Mouse (Mus musculus) hindbrain, embryonic 10.5 days (tissue): Measurements from ENCODE around the gene Ankrd35. TPM values are rescaled to one million over a fixed set of nuclear protein-coding genes. Genes with fewer than 3 reads are reported as not detected.
A peak's percentile ranks its signal among the peaks of the same experiment; 100 is the strongest.
"Not testable (repeated sequence)": the region's sequence is repeated elsewhere in the genome, so short reads cannot be mapped to it uniquely, and the experiment has no call there.

ENCODE experiments used
- DNase-seq: peaks from one replicate; pipeline ENCODE4 v3.0.0-alpha.2; 2017; ENCODE audit warnings: low spot score
- H3K27ac ChIP-seq: fragments of 300-500 bp; sonication (generic); 2 replicates; pipeline ENCODE4 v1.5.1; 2016; ENCODE audit warnings: mild to moderate bottlenecking, moderate library complexity
- H3K27me3 ChIP-seq: fragments of 300-500 bp; sonication (generic); 2 replicates; pipeline ENCODE4 v1.6.1; 2016; ENCODE audit warnings: mild to moderate bottlenecking; ENCODE audit not compliant: poor library complexity, insufficient read depth, severe bottlenecking
- H3K36me3 ChIP-seq: fragments of 300-500 bp; sonication (generic); 2 replicates; pipeline ENCODE4 v1.6.1; 2016; ENCODE audit warnings: mild to moderate bottlenecking, moderate library complexity
- H3K4me1 ChIP-seq: fragments of 300-500 bp; sonication (generic); replicated peaks from 2 replicates; pipeline ENCODE4 v1.6.1; 2016; ENCODE audit warnings: mild to moderate bottlenecking
- H3K4me3 ChIP-seq: fragments of 300-500 bp; sonication (generic); 2 replicates; pipeline ENCODE4 v1.5.1; 2016; ENCODE audit warnings: mild to moderate bottlenecking, moderate library complexity
- H3K9me3 ChIP-seq: fragments of 300-500 bp; sonication (generic); 2 replicates; pipeline ENCODE4 v1.6.1; 2016; ENCODE audit warnings: mild to moderate bottlenecking, moderate library complexity
- WGBS: fragments of 180-500 bp; shearing (Covaris S2); methylation state at CpG from one replicate; pipeline ENCODE4 v1.1.7; 2016; 5-methylcytosine and 5-hydroxymethylcytosine counted together
- polyA plus RNA-seq: library from polyadenylated mRNA; unstranded; fragments of >200 nt; fragmentation: Nextera tagmentation; extraction: Ambion mirVana; gene quantifications from 2 replicates; pipeline ENCODE4 v1.2.1, GENCODE M21; 2016

Ankrd35 gene
- polyA plus RNA-seq, 1 experiment from 2014 or later = 0.10 TPM

- Histone ChIP-seq H3K9me3 (no peaks in the 10 kb centered on the region), H3K4me3 (peak within 1 kb of the TSS; percentile 87), H3K4me1 (peaks cover 35% of the 10 kb centered on the region), H3K27me3 (no peaks in the 10 kb centered on the region), H3K36me3 (peaks cover 28% of the 10 kb centered on the region), H3K27ac (peak within 1 kb of the TSS; percentile 94)
- peak; percentile 95 for DNase-seq
- under 1% methylated on average over 52 of the region's 52 CpGs for WGBS
Measured at GRCm38 (mm10) chr3:96727343-96727827, 57.5 kb downstream of the Ankrd35 start, which contains the start of the genes Polr3c and Rnf115. Gene Polr3c, minus strand, starts transcription at chr3:96727628. Gene Rnf115, plus strand, starts transcription at chr3:96727664.

- peaks cover 23% of the 10 kb centered on the region for H3K36me3 ChIP-seq
- peaks cover 35% of the 10 kb centered on the region for H3K4me1 ChIP-seq
- DNase-seq = no peak
- no peaks in the 10 kb centered on the region for H3K27me3 ChIP-seq
- H3K4me3 ChIP-seq = peak overlapping the region; percentile 87
- peak overlapping the region; percentile 94 for H3K27ac ChIP-seq
- under 1% methylated on average over 42 of the region's 42 CpGs for WGBS
- no peaks in the 10 kb centered on the region for H3K9me3 ChIP-seq
Measured at GRCm38 (mm10) chr3:96727828-96728633, 58.1 kb downstream of the Ankrd35 start.

GRCm38 (mm10) chr3:96728634-96729402, 58.9 kb downstream of the Ankrd35 start:
- Histone ChIP-seq H3K36me3 (peaks cover 15% of the 10 kb centered on the region), H3K4me3 (peak overlapping the region; percentile 87), H3K9me3 (no peaks in the 10 kb centered on the region), H3K27ac (no peak overlapping the region), H3K27me3 (no peaks in the 10 kb centered on the region), H3K4me1 (peaks cover 35% of the 10 kb centered on the region)
- no peak for DNase-seq
- WGBS = 58% methylated on average over 7 of the region's 7 CpGs

- Histone ChIP-seq H3K9me3 (no peaks in the 10 kb centered on the region), H3K27me3 (no peaks in the 10 kb centered on the region), H3K27ac (no peak overlapping the region), H3K4me3 (no peak overlapping the region), H3K36me3 (peaks cover 10% of the 10 kb centered on the region; the same call in 1 of the 2 replicates), H3K4me1 (peaks cover 35% of the 10 kb centered on the region)
- DNase-seq = no peak
- WGBS = 76% methylated on average over 3 of the region's 3 CpGs
Measured at GRCm38 (mm10) chr3:96729403-96729784, 59.5 kb downstream of the Ankrd35 start.

GRCm38 (mm10) chr3:96730785-96731184, 60.9 kb downstream of the Ankrd35 start:
- H3K9me3 ChIP-seq = no peaks in the 10 kb centered on the region
- peaks cover 37% of the 10 kb centered on the region for H3K4me1 ChIP-seq
- WGBS = 78% methylated on average over 5 of the region's 5 CpGs
- DNase-seq = no peak
- no peak overlapping the region for H3K4me3 ChIP-seq
- no peaks in the 10 kb centered on the region for H3K27me3 ChIP-seq
- H3K27ac ChIP-seq = no peak overlapping the region
- 0 out of 2 replicates have a peak, but pooled peaks cover 2% of the 10 kb centered on the region for H3K36me3 ChIP-seq

- no peaks in the 10 kb centered on the region for H3K9me3 ChIP-seq
- H3K4me3 ChIP-seq = no peak overlapping the region
- H3K27me3 ChIP-seq = no peaks in the 10 kb centered on the region
- no peak for DNase-seq
- H3K36me3 ChIP-seq = 0 out of 2 replicates have a peak, but pooled peaks cover 2% of the 10 kb centered on the region
- WGBS = 100% methylated on average over 1 of the region's 1 CpGs
- peaks cover 17% of the 10 kb centered on the region for H3K4me1 ChIP-seq
- no peak overlapping the region for H3K27ac ChIP-seq
Measured at GRCm38 (mm10) chr3:96733984-96734383, 64.1 kb downstream of the Ankrd35 start.

- no peak overlapping the region for H3K27ac ChIP-seq
- DNase-seq = no peak
- peaks cover 10% of the 10 kb centered on the region; the same call in 1 of the 2 replicates for H3K4me1 ChIP-seq
- H3K4me3 ChIP-seq = no peak overlapping the region
- H3K27me3 ChIP-seq = no peaks in the 10 kb centered on the region
- 0 out of 2 replicates have a peak, but pooled peaks cover 2% of the 10 kb centered on the region for H3K36me3 ChIP-seq
- WGBS = 86% methylated on average over 2 of the region's 2 CpGs
- no peaks in the 10 kb centered on the region for H3K9me3 ChIP-seq
Measured at GRCm38 (mm10) chr3:96735200-96735599, 65.3 kb downstream of the Ankrd35 start.

- Histone ChIP-seq H3K4me3 (no peak overlapping the region), H3K9me3 (no peaks in the 10 kb centered on the region), H3K27me3 (no peaks in the 10 kb centered on the region), H3K4me1 (0 out of 2 replicates have a peak, but pooled peaks cover 2% of the 10 kb centered on the region), H3K27ac (no peak overlapping the region), H3K36me3 (0 out of 2 replicates have a peak, but pooled peaks cover 2% of the 10 kb centered on the region)
- DNase-seq = no peak
- WGBS = 56% methylated on average over 1 of the region's 1 CpGs
Measured at GRCm38 (mm10) chr3:96737013-96737740, 67.2 kb downstream of the Ankrd35 start.

- Histone ChIP-seq H3K27ac (no peak overlapping the region), H3K9me3 (no peaks in the 10 kb centered on the region), H3K36me3 (no peaks in the 10 kb centered on the region), H3K4me1 (0 out of 2 replicates have a peak, but pooled peaks cover 2% of the 10 kb centered on the region), H3K27me3 (no peaks in the 10 kb centered on the region), H3K4me3 (no peak overlapping the region)
- WGBS = 78% methylated on average over 1 of the region's 1 CpGs
- DNase-seq = no peak
Measured at GRCm38 (mm10) chr3:96737995-96738394, 68.1 kb downstream of the Ankrd35 start.

GRCm38 (mm10) chr3:96740279-96740678, 70.3 kb downstream of the Ankrd35 start:
- H3K4me1 ChIP-seq, H3K36me3 ChIP-seq, H3K27me3 ChIP-seq, H3K4me3 ChIP-seq, H3K27ac ChIP-seq, H3K9me3 ChIP-seq, DNase-seq: not testable (repeated sequence)
